Mouse (Mus musculus) CD4-positive helper T cell, adult 2 months (primary cell): ENCODE data around the gene Ugt2b35.
"Not testable (repeated sequence)": the region's sequence is repeated elsewhere in the genome, so short reads cannot be mapped to it uniquely, and the experiment has no call there.

Experiments used
- DNase-seq: peaks from one replicate; pipeline ENCODE4 v3.0.0-alpha.2; 2012; ENCODE audit warnings: low read depth, missing footprints, low spot score

The Ugt2b35 gene

DNA sequence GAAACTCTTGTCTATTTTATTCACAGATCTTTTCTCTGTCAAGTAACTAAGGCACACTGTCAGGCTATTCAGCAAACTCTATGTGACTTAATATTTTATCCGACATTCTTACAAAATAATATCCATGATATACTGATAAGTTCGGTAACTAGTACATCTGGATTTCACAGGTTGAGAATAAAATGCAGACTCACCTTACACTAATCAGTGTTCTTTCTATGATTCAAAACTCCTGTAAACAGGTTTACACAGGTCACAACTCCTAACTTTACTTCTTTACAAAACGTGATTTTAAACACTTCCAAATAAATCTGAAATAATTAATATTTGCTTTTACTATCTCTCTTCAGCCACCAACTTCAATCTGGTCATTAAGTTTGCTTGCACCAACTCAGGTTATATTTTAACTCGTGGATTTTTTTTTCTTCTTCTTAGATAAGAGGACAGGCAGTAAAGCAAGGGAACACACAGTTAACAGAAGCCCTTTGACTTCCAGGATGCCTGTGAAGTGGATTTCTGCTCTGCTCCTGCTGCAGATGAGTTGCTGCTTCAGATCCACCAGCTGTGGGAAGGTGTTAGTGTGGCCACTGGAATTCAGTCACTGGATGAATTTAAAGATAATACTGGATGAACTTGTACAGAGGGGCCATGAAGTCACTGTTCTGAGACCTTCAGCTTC lies at the start of gene Ugt2b35:
TSS of gene Ugt2b35 (plus strand) at position 466 of the 679 bp plus-strand sequence.
- no peak for DNase-seq

DNA sequence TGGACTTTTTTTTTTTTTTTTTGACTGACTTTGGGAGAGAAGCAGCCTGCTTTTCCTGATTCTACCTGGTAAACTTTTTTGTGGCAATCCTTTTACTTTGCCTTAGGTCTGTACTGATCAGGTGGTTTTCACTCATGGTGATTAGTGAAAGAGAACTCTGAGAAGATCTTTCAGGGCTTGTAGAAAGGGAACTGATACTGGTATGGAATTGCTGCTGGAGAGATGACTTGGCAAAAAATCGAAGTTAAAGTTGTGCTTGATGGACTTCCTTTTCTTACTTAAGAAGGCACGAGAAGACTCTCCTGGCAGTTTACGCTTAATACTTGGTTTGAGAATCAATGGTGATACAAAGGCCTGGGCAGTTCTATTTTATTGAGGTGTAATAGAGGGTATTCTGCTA lies 40.2 kb upstream of the Ugt2b35 start:
- DNase-seq = no peak

DNA sequence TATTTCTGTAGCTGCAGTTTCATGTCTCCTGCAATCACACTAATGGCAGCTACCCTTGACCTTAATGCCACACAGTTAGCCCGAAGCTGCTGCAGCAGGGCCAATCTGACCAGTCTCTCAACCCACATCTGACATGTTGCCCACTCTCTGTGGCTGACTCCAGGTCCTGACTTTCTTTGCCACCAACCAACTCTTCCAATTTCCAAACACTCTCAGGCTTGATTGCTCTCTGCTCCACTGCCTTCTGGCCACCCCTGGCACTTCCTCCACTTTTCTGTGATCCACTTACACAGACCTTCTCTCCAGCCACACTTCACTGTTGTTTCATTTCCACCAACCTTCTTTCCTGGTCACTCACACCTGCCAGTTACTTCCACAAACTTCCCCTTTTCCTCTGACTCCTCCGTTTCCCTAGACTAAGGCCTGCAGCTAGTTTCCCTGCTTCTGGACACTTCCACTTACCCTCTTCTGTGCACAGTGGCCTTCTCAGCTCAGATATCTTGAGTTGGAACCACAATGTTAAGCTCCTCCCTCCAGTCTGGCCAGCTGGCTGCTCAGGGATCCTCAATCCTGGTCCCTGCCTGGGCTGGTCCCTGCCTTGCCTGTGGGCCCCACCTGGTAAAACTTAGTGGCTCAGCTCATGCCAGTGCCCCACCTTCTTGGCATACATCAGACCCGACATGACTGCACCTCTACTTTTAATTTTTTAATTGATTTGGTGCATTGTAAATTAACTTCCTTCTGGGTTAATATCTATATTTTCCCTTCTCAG lies 38.9 kb upstream of the Ugt2b35 start:
- DNase-seq = no peak

DNA sequence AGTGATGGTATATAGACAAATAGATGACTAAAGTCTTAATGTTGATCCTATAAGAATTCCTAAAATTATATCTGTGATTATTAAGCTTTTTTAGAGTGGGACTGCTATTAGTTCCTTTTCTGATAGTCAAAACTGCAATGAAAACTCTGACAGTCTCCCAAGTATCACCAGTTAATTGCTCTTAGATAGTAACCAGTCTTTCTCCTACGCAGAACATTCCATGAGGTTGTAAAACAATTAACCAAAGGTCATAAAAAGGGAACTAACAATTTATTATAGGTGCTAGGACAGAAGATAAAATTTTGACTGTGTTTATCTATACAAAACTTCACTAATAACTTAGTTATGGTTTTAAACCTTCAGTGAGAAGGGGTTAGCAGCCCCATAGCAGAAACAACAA lies 37.8 kb upstream of the Ugt2b35 start:
- not testable (repeated sequence) for DNase-seq

DNA sequence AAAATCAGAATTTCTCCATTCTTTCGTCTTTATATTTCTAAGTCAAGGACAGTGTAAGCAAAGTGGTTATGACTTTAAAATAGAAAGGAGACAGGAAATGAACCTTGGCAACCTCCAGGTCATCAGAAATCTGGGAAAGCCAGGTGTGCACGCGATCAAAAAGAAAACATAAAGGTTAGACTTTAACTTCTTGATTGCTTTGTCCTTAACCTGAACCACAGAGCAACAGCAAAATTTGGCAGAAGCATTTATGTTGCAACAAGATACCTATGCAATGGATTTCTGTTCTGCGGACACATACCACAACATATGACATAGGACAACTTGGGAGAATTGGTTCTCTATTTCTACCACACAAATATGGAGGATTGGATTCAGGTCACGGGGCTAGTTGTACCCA lies 33.4 kb upstream of the Ugt2b35 start:
- DNase-seq = not testable (repeated sequence)

DNA sequence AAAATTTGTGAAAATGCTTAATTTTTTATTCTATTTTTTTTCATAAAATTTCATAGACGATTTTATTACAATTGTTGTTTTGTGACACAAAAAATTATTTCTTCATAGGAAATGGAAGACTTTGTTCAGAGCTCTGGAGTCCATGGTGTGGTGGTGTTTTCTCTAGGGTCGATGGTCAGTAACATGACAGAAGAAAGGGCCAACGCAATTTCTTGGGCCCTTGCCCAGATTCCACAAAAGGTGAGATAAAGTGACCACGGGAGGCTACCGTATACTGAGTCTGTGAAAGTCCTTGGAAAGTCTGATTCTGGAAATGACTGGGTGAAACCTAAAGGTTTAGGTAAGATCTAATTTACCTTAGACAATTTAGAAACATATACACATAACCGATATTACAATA lies 4.1 kb downstream of the Ugt2b35 start:
- no peak for DNase-seq

DNA sequence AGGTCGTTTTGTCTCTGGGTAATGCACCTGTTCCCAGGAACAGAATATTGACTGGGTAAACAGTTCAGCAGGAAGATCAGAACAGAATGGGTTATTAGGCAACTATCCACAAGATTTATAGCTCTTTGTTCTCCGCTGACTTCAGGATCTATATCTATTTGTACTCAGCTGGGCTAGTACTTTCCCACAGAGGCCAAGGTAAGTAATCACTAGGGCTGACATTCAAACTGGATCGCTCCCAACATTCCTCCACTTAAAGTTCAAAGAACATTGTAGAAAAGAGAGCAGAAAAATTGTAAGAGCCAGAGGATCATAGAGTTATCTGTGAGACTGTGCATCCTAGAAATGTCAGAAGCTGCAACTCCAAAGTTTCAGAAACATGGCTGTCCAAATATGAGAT lies 14.8 kb downstream of the Ugt2b35 start:
- no peak for DNase-seq

DNA sequence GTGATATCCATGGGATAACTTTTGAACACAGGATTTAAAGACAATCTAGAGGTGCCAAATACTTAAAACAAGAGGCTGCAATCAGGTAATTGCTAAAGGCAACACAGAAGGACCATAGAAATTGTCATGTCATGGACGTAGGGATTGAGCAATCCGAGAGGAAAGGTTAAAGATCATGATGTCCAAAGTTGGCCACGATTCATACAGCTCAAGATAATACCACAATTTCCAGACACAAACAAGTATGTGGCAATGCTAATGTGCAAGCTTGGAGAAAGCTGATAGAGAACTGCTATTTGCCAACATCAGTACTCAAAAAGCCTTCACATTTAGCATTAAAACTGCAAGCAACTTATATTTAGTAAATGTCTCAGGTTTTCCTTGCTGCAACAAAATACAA lies 26.7 kb downstream of the Ugt2b35 start:
- DNase-seq = no peak

DNA sequence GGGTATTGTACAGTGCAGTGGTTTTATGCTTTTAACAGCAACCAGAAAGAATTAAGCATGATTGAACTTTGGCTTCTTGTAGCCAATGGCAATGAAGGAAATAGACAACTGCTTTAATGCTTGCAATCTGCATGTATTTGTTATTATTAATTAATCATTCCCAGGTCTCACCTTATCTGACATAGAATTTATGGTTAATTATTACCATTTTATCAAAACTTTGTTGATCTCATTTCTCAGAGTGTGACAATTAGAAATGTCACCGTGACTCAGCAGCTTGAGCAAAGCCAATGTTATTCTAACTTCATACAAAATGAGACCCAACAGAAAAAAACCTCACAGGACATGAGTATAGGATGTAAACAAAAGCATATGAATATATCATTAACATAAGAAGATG lies 30.0 kb downstream of the Ugt2b35 start:
- DNase-seq = no peak
